Mouse (Mus musculus): ENCODE data around the gene Setx.

DNA sequence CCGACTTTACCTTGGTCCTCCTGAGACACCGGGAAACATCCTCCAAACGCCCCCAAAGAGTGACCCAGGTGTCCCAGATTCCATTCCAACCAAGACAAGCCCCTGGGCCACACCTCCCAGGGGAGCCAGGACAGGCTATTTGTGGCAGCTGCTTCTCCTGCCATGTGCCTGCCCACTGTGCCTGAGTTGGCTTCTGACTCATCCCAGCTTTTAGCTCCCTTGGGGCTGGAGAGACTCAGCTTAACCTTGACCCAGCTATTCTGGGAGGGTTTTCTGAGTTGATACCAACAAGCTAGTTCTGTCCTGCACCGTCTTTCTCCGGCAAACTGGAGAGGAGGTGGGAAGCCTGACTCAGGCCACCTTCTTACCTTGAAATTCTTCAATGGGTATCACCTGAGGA is 74.5 kb downstream of the Setx start:
- no peak for TF ChIP-seq CTCF (IDR thresholded peaks at IDR 0.05; ENCODE audit: borderline replicate concordance, control insufficient read depth, extremely low read depth, insufficient read depth, low read length, poor library complexity)
- TF ChIP-seq POLR2A (IDR thresholded peaks at IDR 0.05; ENCODE audit: control insufficient read depth, extremely low read depth, insufficient read depth, low read length, poor library complexity): no peak
